Mouse (Mus musculus) hindbrain, embryonic 10.5 days (tissue): ENCODE data around the gene Caln1. TPM values are rescaled to one million over a fixed set of nuclear protein-coding genes. Genes with fewer than 3 reads are reported as not detected.

Experiments used
- DNase-seq: peaks from one replicate; pipeline ENCODE4 v3.0.0-alpha.2; 2017; ENCODE audit warnings: low spot score
- H3K27ac ChIP-seq: fragments of 300-500 bp; sonication (generic); 2 replicates; pipeline ENCODE4 v1.5.1; 2016; ENCODE audit warnings: mild to moderate bottlenecking, moderate library complexity
- H3K27me3 ChIP-seq: fragments of 300-500 bp; sonication (generic); 2 replicates; pipeline ENCODE4 v1.6.1; 2016; ENCODE audit warnings: mild to moderate bottlenecking; ENCODE audit not compliant: poor library complexity, insufficient read depth, severe bottlenecking
- H3K36me3 ChIP-seq: fragments of 300-500 bp; sonication (generic); 2 replicates; pipeline ENCODE4 v1.6.1; 2016; ENCODE audit warnings: mild to moderate bottlenecking, moderate library complexity
- H3K4me1 ChIP-seq: fragments of 300-500 bp; sonication (generic); replicated peaks from 2 replicates; pipeline ENCODE4 v1.6.1; 2016; ENCODE audit warnings: mild to moderate bottlenecking
- H3K4me3 ChIP-seq: fragments of 300-500 bp; sonication (generic); 2 replicates; pipeline ENCODE4 v1.5.1; 2016; ENCODE audit warnings: mild to moderate bottlenecking, moderate library complexity
- H3K9me3 ChIP-seq: fragments of 300-500 bp; sonication (generic); 2 replicates; pipeline ENCODE4 v1.6.1; 2016; ENCODE audit warnings: mild to moderate bottlenecking, moderate library complexity
- WGBS: fragments of 180-500 bp; shearing (Covaris S2); methylation state at CpG from one replicate; pipeline ENCODE4 v1.1.7; 2016; 5-methylcytosine and 5-hydroxymethylcytosine counted together
- polyA plus RNA-seq: library from polyadenylated mRNA; unstranded; fragments of >200 nt; fragmentation: Nextera tagmentation; extraction: Ambion mirVana; gene quantifications from 2 replicates; pipeline ENCODE4 v1.2.1, GENCODE M21; 2016

Gene Caln1
- polyA plus RNA-seq, 1 experiment from 2014 or later, result 0.93 TPM

DNA sequence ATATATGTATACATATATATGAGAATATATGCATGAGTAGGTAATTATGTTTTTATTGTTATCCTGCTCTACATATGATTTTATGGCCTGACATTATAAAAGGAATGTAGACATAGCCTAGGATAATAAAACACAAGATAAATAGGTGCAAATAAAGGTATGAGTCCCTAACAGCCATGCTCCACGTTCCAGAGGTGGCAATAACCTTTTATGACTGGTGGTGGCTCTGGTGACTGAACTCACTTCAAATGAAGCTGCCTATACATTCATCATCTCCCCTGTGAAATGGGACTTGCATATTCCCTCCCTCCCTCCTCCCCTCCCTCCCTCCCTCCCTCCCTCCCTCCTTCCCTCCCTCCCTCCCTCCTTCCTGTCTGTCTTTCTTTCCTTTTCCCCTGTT, 111.0 kb downstream of the Caln1 start:
- H3K36me3 ChIP-seq, result no peaks in the 10 kb centered on the region
- WGBS, result 87% methylated on average over 1 of the region's 1 CpGs
- no peaks in the 10 kb centered on the region for H3K4me1 ChIP-seq
- no peaks in the 10 kb centered on the region for H3K9me3 ChIP-seq
- H3K4me3 ChIP-seq, result no peak overlapping the region
- no peak for DNase-seq
- H3K27ac ChIP-seq, result no peak overlapping the region
- H3K27me3 ChIP-seq, result no peaks in the 10 kb centered on the region

DNA sequence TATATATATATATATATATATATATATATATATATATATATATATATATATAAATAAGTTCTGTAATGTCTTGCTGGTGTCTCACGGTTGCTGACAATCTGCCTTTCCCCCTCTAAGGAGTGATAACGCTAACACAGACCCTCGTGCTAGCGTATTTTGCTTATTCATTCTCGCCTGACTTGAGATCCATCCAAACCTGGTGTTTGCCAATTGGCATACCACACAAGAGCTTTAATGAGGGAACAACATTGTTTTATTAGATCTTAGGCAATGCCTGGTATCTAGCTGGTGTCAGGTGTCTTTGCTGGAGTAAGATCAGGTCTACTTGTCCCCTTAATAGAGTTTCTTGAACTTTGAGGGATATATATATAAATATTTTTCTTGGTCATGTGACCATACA, 122.2 kb downstream of the Caln1 start:
- Histone ChIP-seq H3K4me3 (no peak overlapping the region), H3K27ac (no peak overlapping the region), H3K27me3 (no peaks in the 10 kb centered on the region), H3K4me1 (no peaks in the 10 kb centered on the region), H3K9me3 (no peaks in the 10 kb centered on the region), H3K36me3 (no peaks in the 10 kb centered on the region)
- no peak for DNase-seq
- 95% methylated on average over 5 of the region's 5 CpGs for WGBS

DNA sequence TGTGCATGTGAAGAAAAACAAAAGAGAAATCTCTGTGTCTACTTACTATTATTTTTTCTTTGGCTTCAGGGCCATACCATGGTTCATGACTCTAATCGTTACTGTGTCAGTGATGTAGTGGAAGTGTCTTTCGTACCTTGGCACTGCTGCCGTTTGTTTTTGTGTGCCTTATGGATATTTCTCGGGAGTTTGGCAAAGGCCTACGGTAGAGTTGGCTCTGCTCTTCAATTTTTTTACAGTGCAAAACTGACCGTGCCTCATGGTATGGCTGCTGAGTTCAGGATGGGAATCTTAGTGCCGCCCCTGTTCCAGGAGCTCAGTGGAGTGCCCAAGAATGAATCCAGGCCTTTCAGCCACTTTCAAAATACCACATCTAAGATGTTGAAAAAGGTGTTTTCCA, 123.0 kb downstream of the Caln1 start:
- Histone ChIP-seq H3K27me3 (no peaks in the 10 kb centered on the region), H3K36me3 (no peaks in the 10 kb centered on the region), H3K4me1 (no peaks in the 10 kb centered on the region), H3K4me3 (no peak overlapping the region), H3K9me3 (no peaks in the 10 kb centered on the region), H3K27ac (no peak overlapping the region)
- no peak for DNase-seq
- WGBS, result 90% methylated on average over 7 of the region's 7 CpGs

DNA sequence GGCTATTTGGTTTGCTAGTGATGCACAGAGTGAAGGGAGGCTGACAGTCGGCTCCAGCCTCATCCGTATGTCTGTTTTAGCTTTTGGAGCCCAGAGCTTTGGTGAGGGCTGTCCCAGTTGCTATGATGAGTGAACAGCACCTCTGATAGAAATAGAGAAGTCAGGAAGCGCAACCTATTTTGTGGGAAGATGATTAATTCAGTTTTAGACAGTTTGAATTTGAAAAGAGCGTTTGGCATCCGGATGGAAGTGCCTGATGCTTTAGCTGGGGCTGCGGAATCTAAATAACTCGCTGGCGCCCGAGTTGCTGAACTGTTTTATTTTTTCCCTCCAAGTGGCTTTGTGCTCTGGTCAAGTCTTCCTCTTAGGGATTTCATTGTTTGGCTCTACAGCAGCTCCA, 133.3 kb downstream of the Caln1 start:
- 81% methylated on average over 9 of the region's 9 CpGs for WGBS
- no peaks in the 10 kb centered on the region for H3K4me1 ChIP-seq
- H3K36me3 ChIP-seq, result no peaks in the 10 kb centered on the region
- no peak overlapping the region for H3K4me3 ChIP-seq
- H3K27me3 ChIP-seq, result no peaks in the 10 kb centered on the region
- no peak overlapping the region for H3K27ac ChIP-seq
- DNase-seq, result no peak
- no peaks in the 10 kb centered on the region for H3K9me3 ChIP-seq

DNA sequence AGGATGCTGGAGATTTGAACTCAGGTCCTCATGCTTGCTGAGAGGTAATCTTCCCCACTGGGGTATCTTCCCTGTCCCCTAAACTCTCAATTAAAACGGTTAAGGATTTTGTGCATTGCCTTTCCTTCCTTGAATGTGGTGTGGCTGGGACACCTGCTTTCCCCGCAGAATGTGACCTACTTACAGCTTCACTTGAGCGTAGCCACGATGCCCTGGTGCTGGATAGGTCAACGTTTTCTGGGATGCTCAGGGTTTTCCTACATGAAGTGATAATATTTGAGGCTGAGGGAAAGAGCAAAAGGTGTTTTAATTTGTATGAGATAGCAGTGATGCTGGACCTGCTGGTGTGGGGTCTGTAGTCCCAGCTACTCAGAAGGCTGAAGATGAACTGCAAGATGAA, 135.6 kb downstream of the Caln1 start:
- H3K9me3 ChIP-seq, result no peaks in the 10 kb centered on the region
- no peak for DNase-seq
- H3K4me3 ChIP-seq, result no peak overlapping the region
- 87% methylated on average over 5 of the region's 5 CpGs for whole genome bisulfite sequencing
- no peaks in the 10 kb centered on the region for H3K36me3 ChIP-seq
- H3K27me3 ChIP-seq, result no peaks in the 10 kb centered on the region
- H3K27ac ChIP-seq, result no peak overlapping the region
- H3K4me1 ChIP-seq, result no peaks in the 10 kb centered on the region

DNA sequence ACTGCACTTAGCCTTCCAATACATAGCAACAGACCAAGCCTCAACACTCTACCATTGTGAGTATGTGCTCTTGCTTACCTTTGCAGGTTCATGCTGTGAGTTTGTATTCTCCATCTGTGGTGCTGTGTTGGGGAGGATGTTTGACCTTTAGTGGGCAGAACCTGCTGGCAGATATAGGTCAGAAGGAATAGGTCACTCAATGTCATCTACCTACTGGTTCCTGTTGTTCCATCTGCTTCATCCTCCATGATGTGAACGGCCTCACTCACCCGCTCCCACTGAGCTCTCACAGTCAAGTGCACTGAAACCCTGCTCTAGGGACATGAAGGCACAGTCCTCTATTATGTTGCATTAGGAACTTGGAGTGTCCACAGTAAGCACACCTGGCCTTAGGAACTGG, 141.3 kb downstream of the Caln1 start:
- no peak overlapping the region for H3K27ac ChIP-seq
- no peak for DNase-seq
- no peaks in the 10 kb centered on the region for H3K4me1 ChIP-seq
- no peaks in the 10 kb centered on the region for H3K36me3 ChIP-seq
- no peak overlapping the region for H3K4me3 ChIP-seq
- H3K27me3 ChIP-seq, result no peaks in the 10 kb centered on the region
- no peaks in the 10 kb centered on the region for H3K9me3 ChIP-seq
- WGBS, result 91% methylated on average over 2 of the region's 2 CpGs

DNA sequence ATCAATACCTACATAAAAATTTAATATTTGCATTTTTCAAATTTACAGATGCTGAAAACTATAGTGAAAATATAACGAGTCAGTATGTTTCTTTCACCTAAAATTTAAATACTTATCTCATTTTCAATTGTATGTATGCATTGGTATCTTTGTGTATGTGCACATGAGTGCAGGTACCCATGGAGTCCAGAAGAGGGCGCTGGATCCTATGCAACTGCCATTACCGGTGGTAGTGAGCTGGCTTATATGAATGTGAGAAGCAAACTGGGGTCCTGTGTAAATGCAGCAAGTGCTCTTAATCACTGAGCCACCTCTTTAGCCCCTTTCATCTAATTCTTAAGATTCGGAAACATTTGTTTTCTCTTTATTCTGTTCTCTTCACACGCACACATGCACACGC, 146.1 kb downstream of the Caln1 start:
- no peak overlapping the region for H3K4me3 ChIP-seq
- WGBS, result 77% methylated on average over 6 of the region's 6 CpGs
- no peaks in the 10 kb centered on the region for H3K36me3 ChIP-seq
- H3K27ac ChIP-seq, result no peak overlapping the region
- no peaks in the 10 kb centered on the region for H3K4me1 ChIP-seq
- 0 out of 2 replicates have a peak, but pooled peaks cover 1% of the 10 kb centered on the region for H3K9me3 ChIP-seq
- no peaks in the 10 kb centered on the region for H3K27me3 ChIP-seq
- no peak for DNase-seq

DNA sequence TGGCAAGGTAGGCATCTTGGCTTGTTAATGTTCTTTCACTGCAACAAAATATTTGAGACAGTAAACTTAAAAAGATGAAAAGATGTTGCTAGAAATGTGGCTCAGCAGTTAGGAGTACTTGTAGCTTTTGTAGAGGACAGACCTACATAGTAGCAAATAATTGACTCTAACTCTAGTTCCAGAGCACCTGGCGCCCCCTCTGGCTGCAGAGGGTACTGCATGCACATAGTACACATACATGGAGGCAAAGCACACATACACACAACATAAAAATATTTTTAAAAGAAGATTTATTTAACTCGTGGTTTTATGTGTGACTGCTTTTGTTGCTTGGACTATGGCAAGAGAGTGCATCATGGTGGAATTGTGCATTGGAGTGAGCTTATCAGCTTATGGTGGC, 151.3 kb downstream of the Caln1 start:
- H3K36me3 ChIP-seq, result no peaks in the 10 kb centered on the region
- H3K9me3 ChIP-seq, result peaks cover 4% of the 10 kb centered on the region; the same call in 1 of the 2 replicates
- WGBS, result 70% methylated on average over 2 of the region's 2 CpGs
- H3K4me1 ChIP-seq, result no peaks in the 10 kb centered on the region
- H3K27ac ChIP-seq, result no peak overlapping the region
- DNase-seq, result no peak
- no peak overlapping the region for H3K4me3 ChIP-seq
- no peaks in the 10 kb centered on the region for H3K27me3 ChIP-seq

DNA sequence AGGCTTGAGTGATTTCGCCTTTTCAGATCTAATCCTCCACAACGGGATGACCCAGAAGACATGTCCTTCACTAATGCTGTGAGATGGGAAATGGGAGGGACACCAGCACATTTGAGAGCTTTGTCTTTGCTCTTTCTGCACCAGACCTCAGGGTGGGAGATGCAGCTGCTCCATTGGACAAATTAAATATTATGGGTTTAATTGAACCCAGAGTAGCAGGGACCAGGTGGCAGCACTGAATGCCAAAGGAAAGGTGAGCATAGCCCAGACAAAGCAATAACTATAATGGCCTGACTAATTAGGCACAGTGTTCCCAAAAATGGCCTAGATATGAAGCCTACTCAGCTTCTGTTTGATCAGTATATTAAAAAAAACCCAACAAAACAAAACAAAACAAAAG, 158.2 kb downstream of the Caln1 start:
- 89% methylated on average over 2 of the region's 2 CpGs for WGBS
- H3K4me1 ChIP-seq, result no peaks in the 10 kb centered on the region
- H3K27me3 ChIP-seq, result no peaks in the 10 kb centered on the region
- H3K27ac ChIP-seq, result no peak overlapping the region
- DNase-seq, result no peak
- no peak overlapping the region for H3K4me3 ChIP-seq
- H3K9me3 ChIP-seq, result no peaks in the 10 kb centered on the region
- no peaks in the 10 kb centered on the region for H3K36me3 ChIP-seq

DNA sequence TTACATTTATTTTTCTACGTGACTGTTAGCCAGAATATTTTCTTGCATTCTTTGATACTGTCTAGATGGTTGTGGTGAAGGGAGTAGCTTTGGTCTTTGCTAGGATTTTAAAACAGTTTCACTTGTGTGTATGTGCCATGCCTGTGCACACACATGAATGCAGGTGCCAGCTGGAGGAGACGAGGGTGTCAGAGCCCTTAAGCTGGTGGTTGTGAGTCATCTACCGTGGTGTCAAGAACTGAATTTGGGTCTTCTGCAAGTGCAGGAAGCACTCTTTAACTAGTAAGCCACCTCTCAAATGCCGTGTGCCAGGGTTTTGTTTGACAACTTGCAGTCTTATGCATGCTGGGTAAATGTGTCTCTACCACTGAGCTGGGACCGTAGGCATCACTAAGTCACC, 178.2 kb downstream of the Caln1 start:
- Histone ChIP-seq H3K9me3 (no peaks in the 10 kb centered on the region), H3K36me3 (no peaks in the 10 kb centered on the region), H3K4me1 (peaks cover 7% of the 10 kb centered on the region; the same call in 1 of the 2 replicates), H3K27ac (no peak overlapping the region), H3K27me3 (no peaks in the 10 kb centered on the region), H3K4me3 (no peak overlapping the region)
- no peak for DNase-seq
- 90% methylated on average over 5 of the region's 5 CpGs for WGBS

DNA sequence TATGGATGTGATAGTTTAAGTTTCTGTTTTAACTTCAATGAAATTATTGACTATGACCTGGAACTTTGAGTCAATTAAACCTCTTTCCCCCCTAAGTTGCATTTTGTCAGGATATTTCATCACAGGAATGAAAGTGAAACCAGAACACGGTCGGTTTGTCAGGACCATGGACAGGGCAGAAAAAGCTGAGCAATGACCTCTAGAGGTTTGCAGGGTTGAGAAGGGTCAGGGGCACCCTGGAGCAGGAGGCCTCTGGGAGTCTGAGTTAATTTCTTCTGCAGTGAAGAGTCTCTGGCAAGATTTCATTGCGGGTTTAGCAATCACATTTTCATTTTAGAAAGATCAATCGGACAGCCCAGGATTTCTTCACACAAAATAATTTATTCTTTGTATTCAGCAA, 184.7 kb downstream of the Caln1 start:
- Histone ChIP-seq H3K4me3 (no peak overlapping the region), H3K27me3 (no peaks in the 10 kb centered on the region), H3K36me3 (no peaks in the 10 kb centered on the region), H3K4me1 (peaks cover 7% of the 10 kb centered on the region; the same call in 1 of the 2 replicates), H3K9me3 (no peaks in the 10 kb centered on the region), H3K27ac (no peak overlapping the region)
- DNase-seq, result peak; percentile 15
- WGBS, result 53% methylated on average over 4 of the region's 4 CpGs

DNA sequence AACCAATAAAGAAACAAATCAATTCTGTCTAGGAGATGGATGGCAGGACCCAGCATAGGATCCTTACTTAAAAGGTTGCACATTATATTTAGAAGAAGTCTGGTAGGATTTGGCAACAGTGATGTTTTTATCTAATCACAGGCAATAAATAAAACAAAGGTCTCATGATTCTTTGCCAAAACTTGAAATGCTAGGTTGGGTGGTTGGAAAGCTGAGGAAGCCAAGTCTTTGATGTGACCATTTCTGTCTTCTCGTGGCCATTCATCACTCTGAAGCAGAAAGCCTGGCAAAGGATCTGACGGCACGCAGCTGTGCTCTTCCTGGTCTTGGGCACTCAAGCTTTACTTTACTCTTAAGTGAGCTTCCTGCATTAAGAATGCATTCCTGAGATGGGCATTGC, 193.9 kb downstream of the Caln1 start:
- peaks cover 11% of the 10 kb centered on the region; the same call in 1 of the 2 replicates for H3K9me3 ChIP-seq
- no peaks in the 10 kb centered on the region for H3K36me3 ChIP-seq
- no peak overlapping the region for H3K4me3 ChIP-seq
- no peaks in the 10 kb centered on the region for H3K4me1 ChIP-seq
- H3K27ac ChIP-seq, result no peak overlapping the region
- WGBS, result 86% methylated on average over 3 of the region's 3 CpGs
- H3K27me3 ChIP-seq, result no peaks in the 10 kb centered on the region
- no peak for DNase-seq

DNA sequence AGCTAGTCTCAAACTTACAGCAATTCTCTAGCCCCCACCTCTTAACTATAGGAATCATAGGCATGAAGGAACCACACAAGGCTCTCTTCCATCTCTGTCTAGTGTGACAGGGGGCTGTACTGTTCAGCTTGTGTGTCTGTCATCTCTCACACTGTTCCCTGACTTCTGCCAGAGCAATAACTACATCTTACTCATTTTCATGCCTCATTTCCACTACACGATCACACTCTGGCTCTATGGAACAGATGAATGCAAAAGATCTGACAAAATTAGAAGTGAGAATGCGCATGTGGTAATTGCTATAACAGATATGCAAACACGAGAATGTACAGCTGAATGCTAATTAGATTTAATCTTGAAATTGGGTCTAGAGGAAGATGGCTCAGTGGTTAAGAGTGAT, 196.7 kb downstream of the Caln1 start:
- no peak overlapping the region for H3K4me3 ChIP-seq
- peaks cover 11% of the 10 kb centered on the region; the same call in 1 of the 2 replicates for H3K9me3 ChIP-seq
- WGBS, result 94% methylated on average over 3 of the region's 3 CpGs
- no peaks in the 10 kb centered on the region for H3K36me3 ChIP-seq
- no peak for DNase-seq
- H3K27me3 ChIP-seq, result no peaks in the 10 kb centered on the region
- no peak overlapping the region for H3K27ac ChIP-seq
- no peaks in the 10 kb centered on the region for H3K4me1 ChIP-seq

DNA sequence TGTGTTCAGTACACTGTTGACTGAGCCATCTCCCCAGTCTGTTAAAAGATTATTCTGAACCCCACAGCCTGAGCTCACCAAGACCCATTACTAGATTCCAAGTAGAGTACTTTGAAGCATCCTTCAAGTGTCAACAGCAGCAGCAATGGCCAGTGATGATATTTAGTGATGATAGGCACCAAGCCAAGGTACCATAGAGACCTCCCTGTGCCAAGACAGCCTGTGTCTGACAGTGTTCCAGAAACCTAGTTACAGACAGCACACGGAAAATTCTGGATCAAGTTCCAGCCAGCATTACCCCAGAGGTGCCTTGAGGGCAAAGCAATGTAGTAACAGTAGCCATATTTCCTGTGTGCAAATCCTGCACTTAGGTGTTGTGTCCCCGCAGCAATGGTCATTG, 208.3 kb downstream of the Caln1 start:
- Histone ChIP-seq H3K4me1 (no peaks in the 10 kb centered on the region), H3K36me3 (no peaks in the 10 kb centered on the region), H3K4me3 (no peak overlapping the region), H3K9me3 (no peaks in the 10 kb centered on the region), H3K27me3 (no peaks in the 10 kb centered on the region), H3K27ac (no peak overlapping the region)
- 89% methylated on average over 2 of the region's 2 CpGs for WGBS
- DNase-seq, result no peak
